Mouse (Mus musculus) liver, adult 2 months (tissue): ENCODE measurements at regions not wholly inside any gene's neighbourhood (a gene's known extent, or its start where the extent isn't known, plus 50 kb on each side); places are given as distances from the start of the nearest gene placed in this dataset.

Experiments used
- DNase-seq: peaks from one replicate; pipeline ENCODE4 v3.0.0-alpha.2; 2011; ENCODE audit warnings: low read depth, low spot score; ENCODE audit errors: extremely low read depth
- H3K27ac ChIP-seq: fragments of 200-500 bp; replicated peaks from 2 replicates; pipeline ENCODE4 v1.5.1; 2012; ENCODE audit warnings: low read depth, mild to moderate bottlenecking, control low read depth, inconsistent platforms, low read length; ENCODE audit not compliant: insufficient read depth
- H3K27me3 ChIP-seq: fragments of 200-500 bp; 2 replicates; pipeline ENCODE4 v1.6.1; 2012; ENCODE audit warnings: mild to moderate bottlenecking, moderate library complexity, low read length, inconsistent platforms; ENCODE audit not compliant: control insufficient read depth, insufficient read depth
- H3K36me3 ChIP-seq: fragments of 200-500 bp; 2 replicates; pipeline ENCODE4 v1.6.1; 2012; ENCODE audit warnings: low read length, inconsistent platforms; ENCODE audit not compliant: control insufficient read depth, insufficient read depth
- H3K4me1 ChIP-seq: fragments of 200-500 bp; 2 replicates; pipeline ENCODE4 v1.6.1; 2011; ENCODE audit warnings: low read length; ENCODE audit not compliant: control insufficient read depth, insufficient read depth
- H3K4me3 ChIP-seq: fragments of 200-500 bp; 2 replicates; pipeline ENCODE4 v1.5.1; 2011; ENCODE audit warnings: low read depth, mild to moderate bottlenecking, control low read depth, low read length, moderate library complexity; ENCODE audit not compliant: insufficient read depth
- H3K79me2 ChIP-seq: fragments of 200-500 bp; 2 replicates; pipeline ENCODE4 v1.6.1; 2012; ENCODE audit warnings: inconsistent platforms, mild to moderate bottlenecking, low read length, moderate library complexity; ENCODE audit not compliant: control insufficient read depth, insufficient read depth
- H3K9ac ChIP-seq: fragments of 200-500 bp; 2 replicates; pipeline ENCODE4 v1.6.1; 2012; ENCODE audit warnings: low read depth, mild to moderate bottlenecking, control low read depth, inconsistent platforms, low read length
- CTCF ChIP-seq: fragments of 200-500 bp; IDR thresholded peaks from 2 replicates; pipeline ENCODE4 v1.5.1; 2011; ENCODE audit warnings: low read depth, low read length, control low read depth
- POLR2A ChIP-seq: fragments of 200-500 bp; IDR thresholded peaks from 2 replicates; pipeline ENCODE4 v1.6.1; 2011; ENCODE audit warnings: low read length, control low read depth; ENCODE audit not compliant: insufficient read depth; ENCODE audit errors: extremely low read depth
- WGBS: fragments of 180-500 bp; shearing (Covaris S2); methylation state at CpG from one replicate; pipeline ENCODE4 v1.1.7; 2018; 5-methylcytosine and 5-hydroxymethylcytosine counted together

GRCm38 (mm10) chr1:182690323-182690722 is 58.7 kb downstream of the Ccdc185 start:
- Histone ChIP-seq H3K4me1 (no peaks in the 10 kb centered on the region), H3K36me3 (no peaks in the 10 kb centered on the region), H3K27me3 (no peaks in the 10 kb centered on the region; the same call in 1 of the 2 replicates), H3K9ac (no peak overlapping the region), H3K27ac (no peak overlapping the region), H3K4me3 (no peak overlapping the region), H3K79me2 (no peaks in the 10 kb centered on the region)
- 80% methylated on average over 4 of the region's 4 CpGs for WGBS
- DNase-seq: no peak
- no peak for TF ChIP-seq POLR2A
- no peak for TF ChIP-seq CTCF

GRCm38 (mm10) chr1:182689741-182690140 is 59.2 kb downstream of the Ccdc185 start:
- 81% methylated on average over 6 of the region's 6 CpGs for WGBS
- no peak overlapping the region for H3K4me3 ChIP-seq
- no peak for TF ChIP-seq CTCF
- no peak for TF ChIP-seq POLR2A
- DNase-seq: no peak
- no peaks in the 10 kb centered on the region for H3K4me1 ChIP-seq
- H3K36me3 ChIP-seq: no peaks in the 10 kb centered on the region
- H3K9ac ChIP-seq: no peak overlapping the region
- no peaks in the 10 kb centered on the region; the same call in 1 of the 2 replicates for H3K27me3 ChIP-seq
- no peak overlapping the region for H3K27ac ChIP-seq
- H3K79me2 ChIP-seq: no peaks in the 10 kb centered on the region

GRCm38 (mm10) chr1:182687146-182687545 is 61.8 kb downstream of the Ccdc185 start:
- 69% methylated on average over 5 of the region's 5 CpGs for WGBS
- TF ChIP-seq POLR2A (no peak), CTCF (no peak)
- H3K27me3 ChIP-seq: no peaks in the 10 kb centered on the region
- DNase-seq: no peak
- no peaks in the 10 kb centered on the region for H3K36me3 ChIP-seq
- no peak overlapping the region for H3K9ac ChIP-seq
- no peak overlapping the region for H3K4me3 ChIP-seq
- H3K79me2 ChIP-seq: no peaks in the 10 kb centered on the region
- H3K27ac ChIP-seq: no peak overlapping the region
- H3K4me1 ChIP-seq: no peaks in the 10 kb centered on the region

GRCm38 (mm10) chr1:182686231-182686630 is 62.7 kb downstream of the Ccdc185 start:
- no peak overlapping the region for H3K4me3 ChIP-seq
- TF ChIP-seq POLR2A: no peak
- TF ChIP-seq CTCF: no peak
- no peak for DNase-seq
- H3K79me2 ChIP-seq: no peaks in the 10 kb centered on the region
- no peak overlapping the region for H3K27ac ChIP-seq
- WGBS: 49% methylated on average over 5 of the region's 5 CpGs
- H3K27me3 ChIP-seq: no peaks in the 10 kb centered on the region
- H3K36me3 ChIP-seq: no peaks in the 10 kb centered on the region
- no peaks in the 10 kb centered on the region for H3K4me1 ChIP-seq
- no peak overlapping the region for H3K9ac ChIP-seq

- Histone ChIP-seq H3K4me3 (no peak overlapping the region), H3K27me3 (no peaks in the 10 kb centered on the region), H3K4me1 (no peaks in the 10 kb centered on the region), H3K27ac (no peak overlapping the region), H3K79me2 (no peaks in the 10 kb centered on the region), H3K9ac (no peak overlapping the region), H3K36me3 (no peaks in the 10 kb centered on the region)
- peak; percentile 26 for DNase-seq
- TF ChIP-seq CTCF (no peak), POLR2A (no peak)
- 54% methylated on average over 14 of the region's 14 CpGs for WGBS
These were observed 66.3 kb downstream of the Ccdc185 start for GRCm38 (mm10) chr1:182682591-182683252.
